Mouse (Mus musculus) brain, embryonic 14.5 days (tissue): Measurements from ENCODE around the gene L3mbtl3. TPM values are rescaled to one million over a fixed set of nuclear protein-coding genes. Genes with fewer than 3 reads are reported as not detected.

Experiments
- DNase-seq: peaks from one replicate; pipeline ENCODE4 v3.0.0-alpha.2; 2011; ENCODE audit warnings: low read depth
- CTCF ChIP-seq: fragments of 200-500 bp; IDR thresholded peaks from 2 replicates; pipeline ENCODE4 v1.5.1; 2012; ENCODE audit warnings: inconsistent platforms, mild to moderate bottlenecking, moderate library complexity, borderline replicate concordance; ENCODE audit not compliant: insufficient read depth, insufficient read length; ENCODE audit errors: extremely low read depth
- POLR2A ChIP-seq: fragments of 200-500 bp; IDR thresholded peaks from 2 replicates; pipeline ENCODE4 v1.6.1; 2012; ENCODE audit warnings: mild to moderate bottlenecking, inconsistent platforms, borderline replicate concordance; ENCODE audit not compliant: poor library complexity, insufficient read depth, insufficient read length, severe bottlenecking; ENCODE audit errors: extremely low read depth
- polyA plus RNA-seq: library from polyadenylated mRNA; depleted of rRNA; stranded (reverse); fragments of >200 nt; gene quantifications from 2 replicates; pipeline ENCODE4 v1.2.3, GENCODE M21; 2012

L3mbtl3 gene
- polyA plus RNA-seq, 1 experiment: 37.8 TPM

DNA sequence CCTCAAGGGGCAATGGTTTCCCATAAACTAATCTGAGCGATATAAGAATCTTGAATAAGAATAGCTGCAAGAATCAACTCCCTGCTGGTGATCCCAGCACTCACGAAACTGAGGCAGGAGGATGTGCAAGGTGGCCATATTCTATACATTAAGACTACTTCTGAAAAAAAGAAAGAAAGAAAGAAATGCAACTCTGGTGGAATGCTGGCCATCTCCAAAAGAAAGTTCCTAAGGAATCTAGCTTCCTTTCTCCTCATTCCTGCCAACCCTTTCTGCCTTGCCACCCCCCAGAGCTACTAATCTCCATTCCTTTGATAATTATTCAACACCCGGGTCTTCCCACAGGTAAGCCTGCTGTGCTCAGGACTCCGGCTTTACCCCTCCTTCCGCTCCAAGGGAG is 41.8 kb downstream of the L3mbtl3 start:
- no peak for DNase-seq

GRCm38 (mm10) chr10:26332781-26333180 is 43.0 kb downstream of the L3mbtl3 start:
- TF ChIP-seq CTCF (no peak), POLR2A (no peak)
- no peak for DNase-seq

More for the DNA sequence above, 41.8 kb downstream of the L3mbtl3 start:
- TF ChIP-seq CTCF: no peak
- no peak for TF ChIP-seq POLR2A

- TF ChIP-seq POLR2A (no peak), CTCF (no peak)
- no peak for DNase-seq
These were observed 46.9 kb downstream of the L3mbtl3 start for GRCm38 (mm10) chr10:26328843-26329242.

DNA sequence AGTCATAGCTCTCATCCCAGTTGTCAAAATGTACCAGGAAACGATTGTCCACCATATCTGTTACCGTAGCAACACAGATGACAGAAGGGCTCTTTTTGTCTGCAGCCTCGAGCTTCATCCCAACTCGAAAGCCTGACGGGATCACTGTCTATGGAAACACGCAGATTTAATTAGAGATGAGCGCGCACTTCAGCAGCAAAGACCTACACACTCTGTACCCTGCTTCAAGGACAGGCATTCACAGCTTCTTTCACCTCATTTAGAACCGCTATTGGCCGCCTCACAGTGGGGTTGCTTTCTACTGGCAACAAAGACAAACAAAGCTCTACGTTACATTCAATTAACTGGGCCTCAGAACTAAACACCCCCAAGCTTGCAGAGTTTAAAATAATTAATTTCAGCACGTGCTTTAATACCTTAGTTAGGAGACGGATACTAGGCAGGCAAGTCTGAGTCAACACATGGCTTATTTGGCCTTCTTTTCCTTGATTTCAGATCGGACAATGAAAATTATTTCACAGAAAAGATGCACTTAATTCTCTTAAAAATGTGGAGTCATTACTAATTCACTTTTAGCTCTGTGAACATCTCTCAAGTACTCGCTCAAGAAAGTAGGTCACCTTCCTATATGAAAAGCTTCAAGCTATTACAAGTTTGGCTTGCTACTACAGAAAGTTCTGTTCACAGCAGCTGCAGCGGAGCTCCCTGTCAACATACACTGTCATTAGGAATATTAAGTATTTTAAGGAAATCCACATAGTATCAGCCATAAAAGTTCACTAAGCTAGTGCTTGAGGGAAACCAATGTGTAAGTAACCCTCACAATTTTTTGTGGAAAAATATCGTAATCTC is 47.9 kb downstream of the L3mbtl3 start:
- TF ChIP-seq CTCF: no peak
- TF ChIP-seq POLR2A: no peak
- DNase-seq: peak; percentile 91

DNA sequence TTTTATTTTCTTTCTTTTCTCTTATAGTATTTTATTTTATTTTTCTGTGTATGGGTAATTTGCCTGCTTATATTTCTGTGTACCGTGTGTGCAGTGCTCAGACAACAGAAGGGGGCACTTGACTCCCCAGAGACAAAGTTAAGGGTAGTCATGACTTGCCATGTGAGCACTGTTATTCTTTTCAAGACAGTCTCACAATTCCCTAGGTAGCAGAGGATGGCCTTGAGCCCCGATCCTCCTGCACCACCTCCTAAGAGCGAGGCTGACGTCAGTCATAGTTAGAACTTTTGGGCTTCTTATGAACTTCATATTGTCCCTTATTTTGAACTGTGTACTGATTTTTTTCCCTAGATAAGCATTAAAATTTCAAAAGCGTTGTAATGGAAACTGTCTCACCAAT is 48.5 kb downstream of the L3mbtl3 start:
- TF ChIP-seq POLR2A (no peak), CTCF (no peak)
- no peak for DNase-seq

- no peak for DNase-seq
- TF ChIP-seq CTCF (no peak), POLR2A (no peak)
These were observed 50.5 kb downstream of the L3mbtl3 start for GRCm38 (mm10) chr10:26325320-26325719.

- no peak for TF ChIP-seq CTCF
- TF ChIP-seq POLR2A: no peak
- no peak for DNase-seq
These were observed 53.3 kb downstream of the L3mbtl3 start for GRCm38 (mm10) chr10:26322344-26323051.

GRCm38 (mm10) chr10:26320679-26321078 is 55.1 kb downstream of the L3mbtl3 start:
- TF ChIP-seq CTCF (no peak), POLR2A (no peak)
- no peak for DNase-seq

GRCm38 (mm10) chr10:26314327-26314726 is 61.4 kb downstream of the L3mbtl3 start:
- no peak for DNase-seq
- TF ChIP-seq POLR2A: no peak
- no peak for TF ChIP-seq CTCF

GRCm38 (mm10) chr10:26303485-26303884 is 72.3 kb downstream of the L3mbtl3 start:
- DNase-seq: no peak
- TF ChIP-seq POLR2A (no peak), CTCF (no peak)

DNA sequence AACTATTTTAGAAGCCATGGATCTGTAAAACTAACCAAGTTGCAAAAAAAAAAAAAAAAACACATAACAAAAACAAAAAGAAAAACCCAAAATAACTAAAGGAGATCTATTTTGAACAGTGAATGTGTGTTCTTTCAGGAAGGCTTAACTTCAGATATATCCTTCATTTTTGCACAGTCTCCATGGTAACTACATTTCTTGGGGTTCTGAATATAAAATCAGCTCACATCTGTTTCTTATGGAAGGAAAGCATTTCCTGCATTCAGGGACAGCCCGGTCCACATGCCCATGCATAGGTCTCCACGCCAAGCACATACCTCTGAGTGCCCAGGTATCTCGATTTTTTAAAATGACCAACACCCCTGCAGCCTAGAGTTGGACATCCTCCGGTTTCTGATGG is 73.4 kb downstream of the L3mbtl3 start:
- no peak for DNase-seq
- TF ChIP-seq CTCF (no peak), POLR2A (no peak)

DNA sequence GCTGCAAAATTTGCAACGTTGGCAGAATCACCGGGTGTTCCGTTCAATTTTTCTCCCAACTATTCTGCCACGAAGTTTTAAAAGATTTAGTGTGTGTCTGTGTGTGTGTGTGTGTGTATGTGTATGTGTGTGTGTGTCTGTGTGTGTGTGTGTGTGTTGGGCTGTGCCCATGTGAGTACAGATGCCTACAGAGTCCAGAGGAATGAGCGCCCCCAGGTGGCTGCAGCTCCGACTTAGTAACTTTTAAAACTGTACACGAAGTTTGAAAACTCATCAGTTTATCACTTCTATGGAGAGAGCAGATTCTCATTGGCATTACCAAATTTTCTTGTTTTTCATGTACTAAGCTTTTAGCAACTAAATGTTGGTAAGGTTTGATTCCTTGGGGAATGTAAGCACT is 78.1 kb downstream of the L3mbtl3 start:
- DNase-seq: peak; percentile 11
- TF ChIP-seq POLR2A (no peak), CTCF (0 out of 2 replicates have a peak, but pooled peaks have one; percentile 4)

- TF ChIP-seq POLR2A (no peak), CTCF (no peak)
- DNase-seq: peak; percentile 71
These were observed 78.6 kb downstream of the L3mbtl3 start for GRCm38 (mm10) chr10:26297200-26297599.
